Mouse (Mus musculus) left cerebral cortex, adult 9 months (tissue): ENCODE data around the gene Tas2r119.
"Not testable (repeated sequence)": the region's sequence is repeated elsewhere in the genome, so short reads cannot be mapped to it uniquely, and the experiment has no call there.

ENCODE experiments used
- DNase-seq, 2 experiments: peaks; one replicate each; pipeline ENCODE4 v3.0.0; 2022; ENCODE audit warnings: low spot score in 2 of 2

The Tas2r119 gene

GRCm38 (mm10) chr15:32176989-32177388 lies at the start of gene Tas2r119:
TSS of gene Tas2r119 (plus strand) at chr15:32177289.
- DNase-seq, result no peak

GRCm38 (mm10) chr15:32132315-32132714 lies 44.8 kb upstream of the Tas2r119 start:
- no peak for DNase-seq

DNA sequence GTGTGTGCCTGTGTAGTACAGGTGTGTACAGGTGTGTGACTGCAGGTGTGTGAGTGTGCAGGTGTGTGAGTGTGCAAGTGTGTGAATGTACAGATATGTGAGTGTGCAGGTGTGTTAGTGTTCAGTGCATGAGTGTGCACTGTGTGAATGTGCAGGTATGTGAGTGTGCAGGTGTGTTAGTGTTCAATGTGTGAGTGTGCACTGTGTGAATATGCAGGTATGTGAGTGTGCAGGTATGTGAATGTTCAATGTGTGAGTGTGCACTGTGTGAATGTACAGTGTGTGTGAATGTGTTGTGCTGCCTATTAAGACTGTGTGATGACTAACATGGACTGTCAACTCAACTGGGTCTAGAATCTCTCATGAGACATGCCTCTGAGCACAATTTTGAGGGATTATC lies 35.4 kb upstream of the Tas2r119 start:
- no peak for DNase-seq

GRCm38 (mm10) chr15:32144269-32144668 lies 32.8 kb upstream of the Tas2r119 start:
- no peak for DNase-seq

GRCm38 (mm10) chr15:32153404-32153803 lies 23.7 kb upstream of the Tas2r119 start:
- no peak for DNase-seq

- DNase-seq, result no peak
Measured at GRCm38 (mm10) chr15:32153857-32154449, 23.1 kb upstream of the Tas2r119 start.

DNA sequence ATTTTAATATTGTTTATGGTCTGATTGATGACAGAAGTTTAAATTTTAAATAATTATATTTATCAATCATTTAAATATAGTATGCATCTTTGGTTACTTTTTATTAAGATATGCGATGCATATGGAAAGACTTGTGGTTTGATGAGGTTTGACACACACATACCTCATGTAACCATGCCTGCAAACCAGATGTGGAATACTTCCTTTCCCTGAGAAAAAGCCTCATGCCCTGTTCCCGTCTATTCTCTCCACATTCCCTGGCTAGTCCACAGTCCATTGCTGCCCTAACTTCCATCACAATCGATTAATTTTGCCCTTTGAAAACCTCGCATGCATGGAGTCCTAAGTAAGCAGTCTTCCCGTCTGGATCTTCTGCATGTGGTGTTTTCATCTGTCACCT lies 21.0 kb upstream of the Tas2r119 start:
- DNase-seq, result no peak

- no peak for DNase-seq
Measured at GRCm38 (mm10) chr15:32160281-32160680, 16.8 kb upstream of the Tas2r119 start.

- DNase-seq, result peak in 1 of 2 experiments; percentile 3
Measured at GRCm38 (mm10) chr15:32171764-32172163, 5.3 kb upstream of the Tas2r119 start.

DNA sequence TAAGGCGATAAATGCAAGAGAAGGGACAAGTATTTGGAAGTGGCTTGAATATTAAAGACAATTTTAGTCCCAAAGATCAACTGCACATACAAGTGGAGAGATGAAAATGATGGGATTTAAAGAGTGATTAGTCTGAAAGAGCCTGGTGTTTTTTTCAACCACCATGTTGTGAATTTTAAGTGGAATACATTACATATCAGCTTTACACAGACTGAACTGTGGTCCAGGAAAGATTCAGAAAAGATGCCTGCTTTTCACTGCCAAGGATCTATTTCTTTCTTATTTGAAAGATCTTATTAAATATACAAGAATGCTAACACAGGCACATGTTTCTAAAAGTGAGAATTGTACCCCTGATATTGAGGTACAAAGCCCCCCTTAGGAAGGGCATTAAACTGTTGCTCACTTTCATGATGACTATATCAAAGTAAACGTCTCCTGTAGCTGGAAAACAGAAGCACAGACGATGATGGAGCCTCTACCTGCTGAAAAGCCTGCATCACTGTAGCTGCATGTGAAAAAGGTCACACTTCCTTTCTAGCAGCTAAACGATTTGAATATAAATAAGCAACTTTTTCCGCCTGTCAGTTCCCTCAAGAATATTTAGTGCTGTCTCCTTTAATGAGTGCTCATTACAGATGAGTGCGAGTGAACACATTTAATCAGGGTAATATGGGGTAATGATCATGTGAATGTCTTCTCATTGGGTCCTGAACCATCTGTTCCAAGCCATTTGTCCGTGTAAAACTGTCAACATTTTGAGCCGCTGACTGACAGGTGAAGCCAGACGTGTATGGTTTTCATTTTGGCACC lies 4.7 kb upstream of the Tas2r119 start:
- DNase-seq, result no peak

DNA sequence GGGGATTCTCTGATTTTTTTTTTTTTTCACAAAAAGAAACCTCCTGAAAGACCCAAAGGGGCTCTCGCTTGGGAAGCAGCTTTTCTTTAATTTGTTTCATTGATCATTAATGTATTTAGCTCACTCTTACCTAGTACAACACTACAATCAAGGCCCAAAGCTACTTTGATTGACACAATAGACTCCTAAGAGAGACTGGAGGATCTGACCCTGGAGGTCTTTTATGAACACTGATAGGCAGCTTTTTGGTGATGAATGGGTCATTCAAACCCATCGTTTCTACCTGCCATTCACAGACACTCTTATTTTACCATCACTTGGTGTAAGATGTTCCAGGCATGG lies 4.1 kb upstream of the Tas2r119 start:
- DNase-seq, result no peak

DNA sequence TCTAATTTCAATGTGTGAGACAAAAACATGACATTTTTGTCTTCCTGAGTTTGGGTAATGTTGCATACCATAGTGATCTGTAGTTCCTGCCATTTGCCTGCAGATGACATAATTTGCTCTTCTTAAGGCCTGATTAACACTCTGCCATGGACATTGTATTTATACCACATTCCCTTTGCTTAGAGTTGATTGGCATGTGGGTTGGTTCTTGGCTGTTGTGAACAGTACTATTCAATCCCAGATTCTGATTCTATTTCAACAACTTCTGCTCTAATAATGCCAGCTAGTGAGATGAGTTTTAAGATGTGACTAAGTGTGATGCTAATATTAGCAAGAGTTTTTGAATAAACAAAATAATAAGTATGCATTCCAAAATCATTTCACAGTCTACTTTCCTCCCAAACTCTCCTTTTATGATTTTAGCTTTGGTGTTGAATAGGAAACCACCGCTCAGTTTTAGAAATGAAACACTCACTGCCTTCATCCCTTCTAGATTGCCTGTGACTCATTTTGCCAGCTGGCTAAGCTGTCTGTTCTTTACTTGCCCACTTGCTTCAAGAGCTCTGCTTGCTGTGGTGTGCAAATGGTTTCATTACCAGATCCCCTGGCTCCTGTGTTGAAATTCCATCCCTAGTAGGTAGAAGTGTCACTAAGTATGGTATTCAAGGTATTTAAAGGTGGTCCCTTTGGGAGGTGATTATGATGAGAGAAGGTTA lies 3.1 kb downstream of the Tas2r119 start:
- DNase-seq, result peak; percentile 14 to 66

DNA sequence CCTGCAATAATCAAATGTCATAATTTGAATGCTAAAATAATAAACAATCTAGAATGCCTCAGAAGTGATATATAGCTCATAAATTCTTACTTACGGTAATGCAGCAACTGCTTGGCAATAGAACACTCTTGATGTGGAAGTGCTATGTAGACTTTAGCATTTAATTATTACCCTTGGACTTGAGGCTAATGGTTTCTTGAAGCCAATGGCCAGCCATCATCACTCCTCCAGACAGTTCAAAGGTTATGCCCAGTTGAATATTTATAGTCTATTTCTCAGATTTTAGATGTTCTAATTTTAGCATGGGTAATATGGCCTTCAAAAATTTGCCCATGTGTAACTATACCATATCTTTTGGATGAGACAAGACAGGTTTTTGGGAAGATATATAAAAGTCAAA lies 4.9 kb downstream of the Tas2r119 start:
- DNase-seq, result no peak

DNA sequence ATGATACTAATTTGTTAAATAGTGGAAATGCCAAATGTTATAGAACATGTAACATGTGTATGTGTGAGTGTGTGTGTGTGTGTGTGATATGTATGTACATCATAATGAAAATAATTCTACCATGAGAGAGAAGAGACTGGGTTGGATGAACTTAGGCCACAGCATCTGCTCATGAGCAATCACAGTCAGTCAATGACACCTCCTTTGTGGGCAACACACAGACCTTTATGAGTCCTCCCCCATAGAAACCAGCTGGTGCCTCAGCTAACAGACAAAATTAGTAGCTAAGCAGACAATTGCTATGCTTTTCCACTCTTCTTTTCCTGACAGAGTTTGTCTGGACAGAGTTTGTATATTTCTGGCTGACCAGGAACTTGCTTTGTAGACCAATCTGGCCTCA lies 7.9 kb downstream of the Tas2r119 start:
- DNase-seq, result no peak

- no peak for DNase-seq
Measured at GRCm38 (mm10) chr15:32189879-32190278, 12.8 kb downstream of the Tas2r119 start.

DNA sequence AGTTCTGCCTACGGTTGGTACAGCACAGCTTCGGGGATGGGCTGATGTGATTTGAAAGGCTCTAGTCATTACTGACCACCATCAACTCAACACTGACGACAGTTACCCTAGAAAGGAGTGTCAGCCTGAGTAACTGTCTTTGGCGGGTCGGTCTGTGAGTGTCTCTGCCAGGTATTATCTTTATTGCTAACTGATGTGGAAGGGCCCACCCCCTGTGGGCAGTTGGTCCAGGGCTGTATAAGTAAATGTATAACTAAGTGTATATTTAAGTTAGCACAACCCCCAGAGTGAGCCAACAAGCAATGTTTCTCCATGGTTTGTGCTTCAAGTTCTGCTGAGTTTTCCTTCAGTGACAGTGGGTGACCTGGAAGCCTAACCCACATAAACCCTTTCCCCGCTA lies 13.3 kb downstream of the Tas2r119 start:
- DNase-seq, result no peak

GRCm38 (mm10) chr15:32192948-32193347 lies 15.9 kb downstream of the Tas2r119 start:
- no peak for DNase-seq

DNA sequence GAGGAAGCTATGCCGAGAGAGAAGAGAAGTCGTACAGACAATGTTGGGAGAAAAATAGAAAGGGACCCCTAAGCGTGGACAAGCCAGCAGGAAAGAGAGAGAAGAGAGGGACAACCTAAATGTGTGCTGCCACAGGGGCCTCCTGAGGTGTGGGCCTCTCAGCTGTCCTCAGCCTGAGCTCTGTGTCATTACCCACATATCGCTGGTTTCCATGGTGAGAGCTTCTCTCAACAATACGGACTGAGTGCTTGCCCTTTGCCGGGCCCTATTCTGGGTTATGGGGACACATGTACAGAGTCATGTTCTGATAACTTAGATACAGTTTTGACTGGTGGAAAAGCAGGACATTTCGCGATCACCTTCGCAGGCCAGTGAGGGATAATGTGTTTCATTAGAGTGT lies 21.0 kb downstream of the Tas2r119 start:
- no peak for DNase-seq

DNA sequence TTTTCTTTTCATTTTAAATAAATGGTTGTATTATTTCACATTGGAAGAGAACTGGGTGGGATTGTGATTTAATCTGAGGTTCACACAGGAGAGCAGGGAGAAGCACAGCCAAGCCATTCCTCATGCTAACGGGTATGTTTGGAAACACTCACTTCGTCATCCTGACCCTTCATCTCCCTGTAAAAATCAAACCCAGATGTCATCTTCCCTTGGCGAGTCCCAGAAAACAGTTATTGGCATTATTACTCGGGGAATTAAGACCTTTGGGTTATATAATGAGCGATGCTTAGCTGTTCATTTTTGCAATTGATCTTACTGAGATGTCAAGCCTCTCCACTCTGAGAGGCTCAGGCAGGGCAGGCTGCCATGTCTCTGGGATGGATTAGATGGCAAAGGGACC lies 21.5 kb downstream of the Tas2r119 start:
- DNase-seq, result no peak

- DNase-seq, result no peak
Measured at GRCm38 (mm10) chr15:32203242-32203641, 26.2 kb downstream of the Tas2r119 start.

GRCm38 (mm10) chr15:32204908-32205307 lies 27.8 kb downstream of the Tas2r119 start:
- peak; percentile 9 to 25 for DNase-seq

GRCm38 (mm10) chr15:32214687-32215086 lies 37.6 kb downstream of the Tas2r119 start:
- not testable (repeated sequence) for DNase-seq

DNA sequence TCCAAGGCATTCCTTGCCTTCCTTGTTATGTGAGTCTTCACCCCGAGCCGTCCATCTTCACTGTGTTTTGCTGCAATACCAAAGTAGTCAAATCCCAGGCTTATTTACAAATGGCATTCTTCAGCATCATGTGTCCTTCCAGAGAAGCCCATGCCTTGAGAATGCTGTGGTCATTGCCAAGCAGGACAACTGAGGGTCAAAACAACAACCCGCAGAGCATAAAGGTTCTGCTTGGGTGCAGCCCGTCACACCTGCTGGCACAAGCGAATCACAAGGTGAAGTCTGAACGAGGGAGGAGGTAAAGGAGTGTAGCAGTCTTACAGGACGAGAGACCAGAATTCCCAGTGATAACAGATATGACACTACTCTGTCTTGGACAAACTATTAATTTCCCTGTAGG lies 45.9 kb downstream of the Tas2r119 start:
- no peak for DNase-seq
